Mouse (Mus musculus): ENCODE measurements around the gene Hcn2. TPM values are rescaled to one million over a fixed set of nuclear protein-coding genes. Genes with fewer than 3 reads are reported as not detected.

The Hcn2 gene
- polyA plus RNA-seq, 1 experiment from 2014 or later, result 0.04 TPM

GRCm38 (mm10) chr10:79721089-79721488, 4.7 kb downstream of the Hcn2 start:
- Histone ChIP-seq H3K9me3 (replicated peaks) (no peaks in the 10 kb centered on the region), H3K27me3 (ENCODE audit: low read depth, poor library complexity, severe bottlenecking) (peaks cover 50% of the 10 kb centered on the region), H3K36me3 (no peaks in the 10 kb centered on the region), H3K4me3 (no peak overlapping the region), H3K4me1 (peaks cover 19% of the 10 kb centered on the region), H3K27ac (no peak overlapping the region)
- no peak for DNase-seq (ENCODE audit: low spot score)
- WGBS, result 74% methylated on average over 5 of the region's 5 CpGs

GRCm38 (mm10) chr10:79723047-79723446, 6.6 kb downstream of the Hcn2 start:
- H3K36me3 ChIP-seq, result no peaks in the 10 kb centered on the region
- WGBS, result 81% methylated on average over 6 of the region's 6 CpGs
- no peak for DNase-seq (ENCODE audit: low spot score)
- H3K27ac ChIP-seq, result no peak overlapping the region
- H3K4me3 ChIP-seq, result no peak overlapping the region
- H3K9me3 ChIP-seq (replicated peaks), result no peaks in the 10 kb centered on the region
- H3K27me3 ChIP-seq (ENCODE audit: low read depth, poor library complexity, severe bottlenecking), result peaks cover 30% of the 10 kb centered on the region
- peaks cover 3% of the 10 kb centered on the region; the same call in 1 of the 2 replicates for H3K4me1 ChIP-seq

GRCm38 (mm10) chr10:79723692-79724091, 7.3 kb downstream of the Hcn2 start:
- Histone ChIP-seq H3K27ac (no peak overlapping the region), H3K9me3 (replicated peaks) (no peaks in the 10 kb centered on the region), H3K4me3 (no peak overlapping the region), H3K36me3 (no peaks in the 10 kb centered on the region), H3K27me3 (ENCODE audit: low read depth, poor library complexity, severe bottlenecking) (peaks cover 24% of the 10 kb centered on the region), H3K4me1 (peaks cover 3% of the 10 kb centered on the region; the same call in 1 of the 2 replicates)
- DNase-seq (ENCODE audit: low spot score), result no peak
- 84% methylated on average over 7 of the region's 7 CpGs for WGBS

GRCm38 (mm10) chr10:79726090-79726489, 9.7 kb downstream of the Hcn2 start:
- peaks cover 3% of the 10 kb centered on the region; the same call in 1 of the 2 replicates for H3K4me1 ChIP-seq
- peak; percentile 60 for DNase-seq (ENCODE audit: low spot score)
- 36% methylated on average over 11 of the region's 11 CpGs for WGBS
- 0 out of 2 replicates have a peak, but pooled peaks cover 1% of the 10 kb centered on the region for H3K27me3 ChIP-seq (ENCODE audit: low read depth, poor library complexity, severe bottlenecking)
- H3K36me3 ChIP-seq, result no peaks in the 10 kb centered on the region
- no peak overlapping the region for H3K27ac ChIP-seq
- H3K9me3 ChIP-seq (replicated peaks), result no peaks in the 10 kb centered on the region
- no peak overlapping the region for H3K4me3 ChIP-seq

GRCm38 (mm10) chr10:79728323-79729249, 12.2 kb downstream of the Hcn2 start:
- Histone ChIP-seq H3K4me1 (peaks cover 3% of the 10 kb centered on the region; the same call in 1 of the 2 replicates), H3K36me3 (peaks cover 11% of the 10 kb centered on the region), H3K27me3 (ENCODE audit: low read depth, poor library complexity, severe bottlenecking) (no peaks in the 10 kb centered on the region), H3K4me3 (no peak overlapping the region), H3K9me3 (replicated peaks) (no peaks in the 10 kb centered on the region), H3K27ac (no peak overlapping the region)
- WGBS, result 77% methylated on average over 28 of the region's 28 CpGs
- no peak for DNase-seq (ENCODE audit: low spot score)

- no peak overlapping the region for H3K4me3 ChIP-seq
These were observed 13.0 kb downstream of the Hcn2 start for GRCm38 (mm10) chr10:79729357-79729965.

GRCm38 (mm10) chr10:79732500-79732899, 16.1 kb downstream of the Hcn2 start:
- H3K4me3 ChIP-seq, result no peak overlapping the region
- no peak overlapping the region for H3K27ac ChIP-seq
- H3K36me3 ChIP-seq, result peaks cover 50% of the 10 kb centered on the region
- WGBS, result 97% methylated on average over 1 of the region's 1 CpGs
- H3K4me1 ChIP-seq, result peaks cover 11% of the 10 kb centered on the region
- no peak for DNase-seq (ENCODE audit: low spot score)
- H3K9me3 ChIP-seq (replicated peaks), result peaks cover 3% of the 10 kb centered on the region; the same call in 1 of the 2 replicates
- H3K27me3 ChIP-seq (ENCODE audit: low read depth, poor library complexity, severe bottlenecking), result peaks cover 34% of the 10 kb centered on the region

More at GRCm38 (mm10) chr10:79729357-79729965, 13.0 kb downstream of the Hcn2 start:
- no peaks in the 10 kb centered on the region for H3K9me3 ChIP-seq (replicated peaks)
- 89% methylated on average over 13 of the region's 13 CpGs for WGBS
- peaks cover 3% of the 10 kb centered on the region; the same call in 1 of the 2 replicates for H3K4me1 ChIP-seq
- no peak for DNase-seq (ENCODE audit: low spot score)
- H3K27ac ChIP-seq, result no peak overlapping the region
- H3K27me3 ChIP-seq (ENCODE audit: low read depth, poor library complexity, severe bottlenecking), result peaks cover 4% of the 10 kb centered on the region; the same call in 1 of the 2 replicates
- H3K36me3 ChIP-seq, result peaks cover 19% of the 10 kb centered on the region

GRCm38 (mm10) chr10:79733847-79734246, 17.4 kb downstream of the Hcn2 start:
- H3K27me3 ChIP-seq (ENCODE audit: low read depth, poor library complexity, severe bottlenecking), result peaks cover 36% of the 10 kb centered on the region
- H3K4me3 ChIP-seq, result no peak overlapping the region
- DNase-seq (ENCODE audit: low spot score), result no peak
- H3K4me1 ChIP-seq, result peaks cover 11% of the 10 kb centered on the region
- 94% methylated on average over 15 of the region's 15 CpGs for WGBS
- H3K9me3 ChIP-seq (replicated peaks), result peaks cover 12% of the 10 kb centered on the region
- peaks cover 63% of the 10 kb centered on the region for H3K36me3 ChIP-seq
- H3K27ac ChIP-seq, result no peak overlapping the region

- Histone ChIP-seq H3K4me3 (peak overlapping the region; percentile 32), H3K27me3 (ENCODE audit: low read depth, poor library complexity, severe bottlenecking) (peaks cover 36% of the 10 kb centered on the region), H3K27ac (0 out of 2 replicates have a peak overlapping the region, but pooled peaks have one; percentile 21), H3K4me1 (peaks cover 11% of the 10 kb centered on the region), H3K36me3 (peaks cover 78% of the 10 kb centered on the region), H3K9me3 (replicated peaks) (peaks cover 27% of the 10 kb centered on the region)
- 29% methylated on average over 51 of the region's 52 CpGs for WGBS
- DNase-seq (ENCODE audit: low spot score), result no peak
These were observed 18.9 kb downstream of the Hcn2 start for GRCm38 (mm10) chr10:79735361-79735760.

- DNase-seq (ENCODE audit: low spot score), result no peak
- peaks cover 36% of the 10 kb centered on the region for H3K27me3 ChIP-seq (ENCODE audit: low read depth, poor library complexity, severe bottlenecking)
- WGBS, result 90% methylated on average over 12 of the region's 14 CpGs
- peaks cover 11% of the 10 kb centered on the region for H3K4me1 ChIP-seq
- no peak overlapping the region for H3K27ac ChIP-seq
- H3K9me3 ChIP-seq (replicated peaks), result peaks cover 30% of the 10 kb centered on the region
- H3K4me3 ChIP-seq, result no peak overlapping the region
- H3K36me3 ChIP-seq, result peaks cover 90% of the 10 kb centered on the region
These were observed 20.3 kb downstream of the Hcn2 start for GRCm38 (mm10) chr10:79736706-79737105.

- H3K36me3 ChIP-seq, result peaks cover 97% of the 10 kb centered on the region
- H3K9me3 ChIP-seq (replicated peaks), result peaks cover 30% of the 10 kb centered on the region
- H3K27me3 ChIP-seq (ENCODE audit: low read depth, poor library complexity, severe bottlenecking), result peaks cover 36% of the 10 kb centered on the region
- no peak for DNase-seq (ENCODE audit: low spot score)
- 90% methylated on average over 10 of the region's 10 CpGs for WGBS
- no peak overlapping the region for H3K4me3 ChIP-seq
- peaks cover 11% of the 10 kb centered on the region for H3K4me1 ChIP-seq
- H3K27ac ChIP-seq, result no peak overlapping the region
These were observed 21.8 kb downstream of the Hcn2 start for GRCm38 (mm10) chr10:79738259-79738658.

- peaks cover 11% of the 10 kb centered on the region for H3K4me1 ChIP-seq
- 96% methylated on average over 28 of the region's 28 CpGs for whole genome bisulfite sequencing
- DNase-seq (ENCODE audit: low spot score), result no peak
These were observed 22.8 kb downstream of the Hcn2 start for GRCm38 (mm10) chr10:79739234-79739633.

GRCm38 (mm10) chr10:79740863-79741262, 24.4 kb downstream of the Hcn2 start:
- Histone ChIP-seq H3K9me3 (replicated peaks) (peaks cover 30% of the 10 kb centered on the region), H3K4me3 (no peak overlapping the region), H3K36me3 (peaks cover 89% of the 10 kb centered on the region), H3K4me1 (peaks cover 7% of the 10 kb centered on the region; the same call in 1 of the 2 replicates), H3K27ac (no peak overlapping the region), H3K27me3 (ENCODE audit: low read depth, poor library complexity, severe bottlenecking) (peaks cover 18% of the 10 kb centered on the region)
- DNase-seq (ENCODE audit: low spot score), result no peak
- WGBS, result 79% methylated on average over 11 of the region's 11 CpGs

More at GRCm38 (mm10) chr10:79739234-79739633, 22.8 kb downstream of the Hcn2 start:
- H3K27me3 ChIP-seq (ENCODE audit: low read depth, poor library complexity, severe bottlenecking), result peaks cover 35% of the 10 kb centered on the region
- H3K4me3 ChIP-seq, result peak overlapping the region; percentile 3; the same call in 1 of the 2 replicates
- H3K27ac ChIP-seq, result no peak overlapping the region
- H3K9me3 ChIP-seq (replicated peaks), result peaks cover 30% of the 10 kb centered on the region
- H3K36me3 ChIP-seq, result peaks cover 98% of the 10 kb centered on the region

All from limb, embryonic 10.5 days (tissue).